Mouse (Mus musculus): ENCODE data around the gene Fgf15. TPM values are rescaled to one million over a fixed set of nuclear protein-coding genes. Genes with fewer than 3 reads are reported as not detected.
A peak's percentile ranks its signal among the peaks of the same experiment; 100 is the strongest.

Gene Fgf15
- polyA plus RNA-seq, 1 experiment = not detected

GRCm38 (mm10) chr7:144912897-144913296 lies 16.6 kb downstream of the Fgf15 start:
- Histone ChIP-seq H3K36me3 (ENCODE audit: control insufficient read depth, insufficient read depth, low read length) (peaks cover 4% of the 10 kb centered on the region), H3K4me1 (ENCODE audit: control insufficient read depth, insufficient read depth, insufficient read length) (peaks cover 8% of the 10 kb centered on the region; the same call in 1 of the 2 replicates), H3K27ac (ENCODE audit: insufficient read depth, low read length) (no peak overlapping the region), H3K4me3 (ENCODE audit: extremely low read depth, insufficient read depth, insufficient read length) (no peak overlapping the region), H3K27me3 (ENCODE audit: control insufficient read depth, insufficient read depth, low read length) (no peaks in the 10 kb centered on the region)
- no peak for DNase-seq (ENCODE audit: low read depth in 1 of 2, low spot score in 2 of 2)
- TF ChIP-seq CTCF (IDR thresholded peaks at IDR 0.05; ENCODE audit: extremely low read depth, insufficient read depth, insufficient read length, insufficient replicate concordance) (no peak), POLR2A (IDR thresholded peaks at IDR 0.05; ENCODE audit: low read depth, low read length) (no peak)
- WGBS = 89% methylated on average over 4 of the region's 4 CpGs

- Histone ChIP-seq H3K27me3 (ENCODE audit: control insufficient read depth, insufficient read depth, low read length) (no peaks in the 10 kb centered on the region), H3K4me3 (ENCODE audit: extremely low read depth, insufficient read depth, insufficient read length) (peak overlapping the region; percentile 97), H3K4me1 (ENCODE audit: control insufficient read depth, insufficient read depth, insufficient read length) (peaks cover 8% of the 10 kb centered on the region; the same call in 1 of the 2 replicates), H3K36me3 (ENCODE audit: control insufficient read depth, insufficient read depth, low read length) (peaks cover 13% of the 10 kb centered on the region), H3K27ac (ENCODE audit: insufficient read depth, low read length) (peak overlapping the region; percentile 85)
- WGBS = 11% methylated on average over 17 of the region's 17 CpGs
- no peak for DNase-seq (ENCODE audit: low read depth in 1 of 2, low spot score in 2 of 2)
- no peak for TF ChIP-seq POLR2A (IDR thresholded peaks at IDR 0.05; ENCODE audit: low read depth, low read length)
Measured at GRCm38 (mm10) chr7:144914296-144914947, 18.1 kb downstream of the Fgf15 start.

GRCm38 (mm10) chr7:144914948-144915750 lies 18.8 kb downstream of the Fgf15 start, which contains the start of gene LTO1:
LTO1 (plus strand) TSS chr7:144915100.
- TF ChIP-seq CTCF (IDR thresholded peaks at IDR 0.05; ENCODE audit: extremely low read depth, insufficient read depth, insufficient read length, insufficient replicate concordance) (no peak), POLR2A (IDR thresholded peaks at IDR 0.05; ENCODE audit: low read depth, low read length) (peak; percentile 41)
- H3K27me3 ChIP-seq (ENCODE audit: control insufficient read depth, insufficient read depth, low read length) = no peaks in the 10 kb centered on the region
- peaks cover 17% of the 10 kb centered on the region for H3K36me3 ChIP-seq (ENCODE audit: control insufficient read depth, insufficient read depth, low read length)
- DNase-seq (ENCODE audit: low read depth in 1 of 2, low spot score in 2 of 2) = peak; percentile 85 to 90
- H3K27ac ChIP-seq (ENCODE audit: insufficient read depth, low read length) = peak within 1 kb of the TSS; percentile 85
- WGBS = under 1% methylated on average over 53 of the region's 55 CpGs
- H3K4me1 ChIP-seq (ENCODE audit: control insufficient read depth, insufficient read depth, insufficient read length) = peaks cover 8% of the 10 kb centered on the region; the same call in 1 of the 2 replicates
- H3K4me3 ChIP-seq (ENCODE audit: extremely low read depth, insufficient read depth, insufficient read length) = peak within 1 kb of the TSS; percentile 97

DNA sequence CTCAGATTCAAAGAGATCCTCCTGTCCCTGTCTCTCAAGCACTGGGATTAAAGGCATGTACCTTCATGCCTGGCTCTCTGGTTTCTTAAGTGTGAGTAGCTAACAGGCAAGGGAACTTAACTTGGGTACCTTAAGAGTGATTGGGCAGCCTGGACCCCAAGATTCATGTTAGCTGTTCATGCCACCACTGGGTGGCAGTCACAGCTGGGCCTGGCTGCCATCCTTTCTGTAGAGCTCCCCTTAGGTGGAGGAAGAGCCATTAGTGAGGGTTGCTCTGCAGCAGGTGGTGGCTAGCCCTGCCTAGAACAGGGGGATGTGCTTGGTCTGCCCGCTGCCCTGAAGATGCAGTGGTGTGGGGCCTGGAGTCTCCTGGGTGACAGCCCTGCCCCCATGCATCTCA lies 22.5 kb downstream of the Fgf15 start:
- Histone ChIP-seq H3K27me3 (ENCODE audit: control insufficient read depth, insufficient read depth, low read length) (no peaks in the 10 kb centered on the region), H3K4me1 (ENCODE audit: control insufficient read depth, insufficient read depth, insufficient read length) (peaks cover 8% of the 10 kb centered on the region; the same call in 1 of the 2 replicates), H3K27ac (ENCODE audit: insufficient read depth, low read length) (no peak overlapping the region), H3K36me3 (ENCODE audit: control insufficient read depth, insufficient read depth, low read length) (peaks cover 22% of the 10 kb centered on the region), H3K4me3 (ENCODE audit: extremely low read depth, insufficient read depth, insufficient read length) (no peak overlapping the region)
- 83% methylated on average over 1 of the region's 1 CpGs for WGBS
- TF ChIP-seq CTCF (IDR thresholded peaks at IDR 0.05; ENCODE audit: extremely low read depth, insufficient read depth, insufficient read length, insufficient replicate concordance) (no peak), POLR2A (IDR thresholded peaks at IDR 0.05; ENCODE audit: low read depth, low read length) (no peak)
- no peak for DNase-seq (ENCODE audit: low read depth in 1 of 2, low spot score in 2 of 2)

GRCm38 (mm10) chr7:144927591-144927990 lies 31.3 kb downstream of the Fgf15 start:
- 59% methylated on average over 2 of the region's 2 CpGs for WGBS
- no peak for DNase-seq (ENCODE audit: low read depth in 1 of 2, low spot score in 2 of 2)
- no peak overlapping the region for H3K27ac ChIP-seq (ENCODE audit: insufficient read depth, low read length)
- H3K4me3 ChIP-seq (ENCODE audit: extremely low read depth, insufficient read depth, insufficient read length) = no peak overlapping the region
- H3K27me3 ChIP-seq (ENCODE audit: control insufficient read depth, insufficient read depth, low read length) = no peaks in the 10 kb centered on the region
- H3K36me3 ChIP-seq (ENCODE audit: control insufficient read depth, insufficient read depth, low read length) = no peaks in the 10 kb centered on the region
- H3K4me1 ChIP-seq (ENCODE audit: control insufficient read depth, insufficient read depth, insufficient read length) = peaks cover 2% of the 10 kb centered on the region
- no peak for TF ChIP-seq CTCF (IDR thresholded peaks at IDR 0.05; ENCODE audit: extremely low read depth, insufficient read depth, insufficient read length, insufficient replicate concordance)
- no peak for TF ChIP-seq POLR2A (IDR thresholded peaks at IDR 0.05; ENCODE audit: low read depth, low read length)

GRCm38 (mm10) chr7:144928009-144928888 lies 31.9 kb downstream of the Fgf15 start:
- Histone ChIP-seq H3K27ac (ENCODE audit: insufficient read depth, low read length) (no peak overlapping the region), H3K4me1 (ENCODE audit: control insufficient read depth, insufficient read depth, insufficient read length) (peaks cover 3% of the 10 kb centered on the region), H3K36me3 (ENCODE audit: control insufficient read depth, insufficient read depth, low read length) (no peaks in the 10 kb centered on the region), H3K4me3 (ENCODE audit: extremely low read depth, insufficient read depth, insufficient read length) (no peak overlapping the region), H3K27me3 (ENCODE audit: control insufficient read depth, insufficient read depth, low read length) (no peaks in the 10 kb centered on the region)
- TF ChIP-seq POLR2A (IDR thresholded peaks at IDR 0.05; ENCODE audit: low read depth, low read length) (no peak), CTCF (IDR thresholded peaks at IDR 0.05; ENCODE audit: extremely low read depth, insufficient read depth, insufficient read length, insufficient replicate concordance) (no peak)
- DNase-seq (ENCODE audit: low read depth in 1 of 2, low spot score in 2 of 2) = no peak
- 57% methylated on average over 4 of the region's 4 CpGs for WGBS
